Mouse (Mus musculus): Measurements from ENCODE around the gene Zfp819.

Gene Zfp819

GRCm38 (mm10) chr7:43606896-43607742 lies at the start of gene Zfp819:
TSS of gene Zfp819 (plus strand) at chr7:43607169.
- DNase-seq = peak; percentile 70

- peak; percentile 81 for DNase-seq
These were observed 44.8 kb upstream of the Zfp819 start, which contains the start of gene Zfp658 for GRCm38 (mm10) chr7:43562006-43562633. TSS of gene Zfp658 (plus strand) at chr7:43562256.

- DNase-seq = no peak
These were observed 44.3 kb upstream of the Zfp819 start for GRCm38 (mm10) chr7:43562651-43563070.

- DNase-seq = no peak
These were observed 43.7 kb upstream of the Zfp819 start for GRCm38 (mm10) chr7:43563300-43563699.

- no peak for DNase-seq
These were observed 35.8 kb upstream of the Zfp819 start for GRCm38 (mm10) chr7:43571216-43571615.

- DNase-seq = peak; percentile 90
These were observed 27.4 kb upstream of the Zfp819 start, which contains the start of gene Zfp719 for GRCm38 (mm10) chr7:43579440-43580171. TSS of gene Zfp719 (plus strand) at chr7:43579610.

GRCm38 (mm10) chr7:43580526-43580925 lies 26.4 kb upstream of the Zfp819 start:
- DNase-seq = no peak

- DNase-seq = no peak
These were observed 22.2 kb upstream of the Zfp819 start for GRCm38 (mm10) chr7:43584790-43585189.

- DNase-seq = no peak
These were observed 5.1 kb upstream of the Zfp819 start for GRCm38 (mm10) chr7:43601884-43602283.

GRCm38 (mm10) chr7:43607743-43608287 lies 846 bp downstream of the Zfp819 start:
- DNase-seq = no peak

- DNase-seq = no peak
These were observed 1.4 kb downstream of the Zfp819 start for GRCm38 (mm10) chr7:43608316-43608824.

GRCm38 (mm10) chr7:43613816-43614551 lies 7.0 kb downstream of the Zfp819 start:
- no peak for DNase-seq

- no peak for DNase-seq
These were observed 16.0 kb downstream of the Zfp819 start for GRCm38 (mm10) chr7:43622927-43623326.

GRCm38 (mm10) chr7:43623819-43624218 lies 16.9 kb downstream of the Zfp819 start:
- no peak for DNase-seq

- DNase-seq = no peak
These were observed 18.1 kb downstream of the Zfp819 start for GRCm38 (mm10) chr7:43625065-43625464.

GRCm38 (mm10) chr7:43625794-43626422 lies 18.9 kb downstream of the Zfp819 start:
- no peak for DNase-seq

GRCm38 (mm10) chr7:43633940-43634339 lies 27.0 kb downstream of the Zfp819 start:
- DNase-seq = no peak

GRCm38 (mm10) chr7:43634500-43634899 lies 27.5 kb downstream of the Zfp819 start, which contains the start of gene Ceacam18:
TSS of gene Ceacam18 (plus strand) at chr7:43634707.
- no peak for DNase-seq

- no peak for DNase-seq
These were observed 29.2 kb downstream of the Zfp819 start for GRCm38 (mm10) chr7:43636194-43636593.

GRCm38 (mm10) chr7:43637118-43637517 lies 30.1 kb downstream of the Zfp819 start:
- no peak for DNase-seq

- no peak for DNase-seq
These were observed 35.6 kb downstream of the Zfp819 start for GRCm38 (mm10) chr7:43642587-43642986.

Data from right cerebral cortex, postnatal 25 days (tissue).